Mouse (Mus musculus) pancreas, adult 10 weeks (tissue): ENCODE data around the gene Adcy9. TPM values are rescaled to one million over a fixed set of nuclear protein-coding genes. Genes with fewer than 3 reads are reported as not detected.

ENCODE experiments used
- polyA plus RNA-seq: library from polyadenylated mRNA; stranded (reverse); fragments of 350-450 nt; fragmentation: Illumina TruSeq; extraction: RNeasy Lipid Tissue Mini Kit (QIAGEN cat#74804); gene quantifications from one replicate; pipeline ENCODE4 v1.2.3, GENCODE M21; 2015; ENCODE audit warnings: low read depth, low replicate concordance; ENCODE audit not compliant: insufficient read depth

The Adcy9 gene
- 3.0 TPM for polyA plus RNA-seq

DNA sequence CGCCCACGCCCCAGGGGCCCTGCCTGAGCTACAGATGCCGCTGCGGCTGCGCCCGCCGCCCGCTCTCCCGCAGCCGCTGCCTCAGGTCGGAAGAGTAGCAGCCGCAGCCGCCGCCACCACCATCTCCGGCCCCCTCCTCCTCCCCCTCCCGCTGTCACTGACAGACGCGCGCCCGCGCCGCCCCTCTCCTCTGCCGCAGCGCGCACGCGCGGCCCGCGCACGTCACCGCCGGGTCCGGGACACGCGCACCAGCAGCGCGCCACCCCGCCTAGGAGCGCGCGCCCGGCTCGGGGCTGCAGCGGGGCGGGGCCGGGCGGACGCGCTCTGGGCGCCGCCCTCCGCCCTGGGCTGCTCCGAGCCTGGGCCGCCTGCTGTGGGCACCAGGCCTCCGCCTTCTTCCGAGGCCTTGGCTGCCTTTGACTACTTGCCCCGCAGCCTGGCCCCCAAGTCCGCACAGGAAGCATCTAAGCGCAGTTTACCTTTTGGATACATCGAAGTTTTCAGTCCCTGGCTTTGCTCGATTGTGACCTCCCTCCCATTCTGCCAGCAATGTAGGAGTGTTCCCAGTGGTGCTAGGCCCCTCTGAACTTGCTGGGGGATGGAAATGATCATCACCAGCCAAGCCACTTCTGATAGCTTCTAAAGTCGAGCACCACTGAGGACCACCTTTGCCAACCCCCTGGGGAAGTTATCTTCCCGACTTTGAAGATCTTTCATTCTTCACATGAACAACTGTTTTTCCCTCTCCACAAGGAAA is at the start of gene Adcy9:
Adcy9 (minus strand) TSS at position 201 of the 757 bp plus-strand sequence.

Other genes with a start within 250 kb of the Adcy9 start
- gene Crebbp, start 206.5 kb downstream of the Adcy9 start, polyA plus RNA-seq, result 5.3 TPM
- gene Srl, start 121.3 kb upstream of the Adcy9 start, polyA plus RNA-seq, result not detected
- 1.6 TPM for gene Tfap4, start 139.4 kb upstream of the Adcy9 start, polyA plus RNA-seq
- gene Glis2, start 174.2 kb upstream of the Adcy9 start, polyA plus RNA-seq, result 8.2 TPM
- gene Pam16, start 204.5 kb upstream of the Adcy9 start, polyA plus RNA-seq, result 20.7 TPM
- gene Vasn, start 219.4 kb upstream of the Adcy9 start, polyA plus RNA-seq, result 8.0 TPM
- 9.1 TPM for gene Dnaja3, start 219.5 kb upstream of the Adcy9 start, polyA plus RNA-seq